Mouse (Mus musculus): ENCODE data around the gene Large2.

GRCm38 (mm10) chr2:92342418-92342817 lies 32.3 kb downstream of the Large2 start:
- no peak for TF ChIP-seq CTCF (IDR thresholded peaks at IDR 0.05; ENCODE audit: low read depth, low read length)
- TF ChIP-seq POLR2A (IDR thresholded peaks at IDR 0.05; ENCODE audit: borderline replicate concordance, low read depth, low read length) = no peak
